In genomic region chr5:135533431-135533830, GRCm38 (mm10) we compare ENCODE assay signal across 11 mouse cellular contexts. TPM values are rescaled to one million over a fixed set of nuclear protein-coding genes. Genes with fewer than 3 reads are reported as not detected.
DNase-seq lines count a peak whose midpoint lies in the region; ATAC-seq and TF ChIP-seq lines count a peak whose summit lies in the region.
"Had no signal": no experiment of that assay in that cellular context is flagged by ENCODE, and none has a peak within 500 bp of the region (broad histone marks: within the 10 kb centered on the region; RNA-seq: fewer than 3 reads in every experiment).

No protein-coding gene starts in this region.

- no peaks in the 10 kb centered on the region for H3K9me3 ChIP-seq in intestine, embryonic 16.5 days (ENCODE audit: control insufficient read depth, low read length)
- no peaks in the 10 kb centered on the region for H3K9me3 ChIP-seq in intestine, postnatal 0 days (ENCODE audit: control insufficient read depth)

- no peak overlapping the region for H3K4me2 ChIP-seq in intestine, embryonic 16.5 days (ENCODE audit: low read depth, low read length)
- no peak overlapping the region for H3K4me2 ChIP-seq in intestine, postnatal 0 days (replicated peaks; ENCODE audit: low read depth)

- TF ChIP-seq CTCF in intestine, postnatal 0 days (IDR thresholded peaks at IDR 0.05; ENCODE audit: low read depth), result no peak
- TF ChIP-seq CTCF in olfactory bulb, adult 2 months (IDR thresholded peaks at IDR 0.05; ENCODE audit: insufficient read depth, low read depth, low read length), result no peak
- TF ChIP-seq CTCF in thymus, adult 2 months (IDR thresholded peaks at IDR 0.05; ENCODE audit: borderline replicate concordance, control insufficient read depth, extremely low read depth, insufficient read depth, low read length, poor library complexity), result no peak

- no peak for ATAC-seq in intestine, embryonic 16.5 days
- no peak for ATAC-seq in intestine, postnatal 0 days

- no peaks in the 10 kb centered on the region for H3K27me3 ChIP-seq in intestine, embryonic 16.5 days (replicated peaks; ENCODE audit: control insufficient read depth, insufficient read depth, low read length)
- no peaks in the 10 kb centered on the region for H3K27me3 ChIP-seq in intestine, postnatal 0 days (replicated peaks; ENCODE audit: control insufficient read depth, insufficient read depth, low read length)
- no peaks in the 10 kb centered on the region for H3K27me3 ChIP-seq in thymus, adult 2 months (ENCODE audit: control insufficient read depth, insufficient read depth, low read length)
- H3K27me3 ChIP-seq: CH12.LX had no signal

- 0 out of 2 replicates have a peak, but pooled peaks cover 2% of the 10 kb centered on the region for H3K4me1 ChIP-seq in intestine, embryonic 16.5 days (ENCODE audit: control insufficient read depth, insufficient read depth, low read length)
- no peaks in the 10 kb centered on the region for H3K4me1 ChIP-seq in intestine, postnatal 0 days (replicated peaks; ENCODE audit: control insufficient read depth, insufficient read depth, low read length)
- no peaks in the 10 kb centered on the region for H3K4me1 ChIP-seq in olfactory bulb, adult 2 months (ENCODE audit: control insufficient read depth, insufficient read depth, low read length)
- H3K4me1 ChIP-seq in thymus, adult 2 months (replicated peaks; ENCODE audit: control insufficient read depth, insufficient read depth, low read length), result peaks cover 8% of the 10 kb centered on the region

- H3K9ac ChIP-seq in intestine, embryonic 16.5 days (ENCODE audit: low read depth, low read length), result no peak overlapping the region
- H3K9ac ChIP-seq in intestine, postnatal 0 days (ENCODE audit: low read depth, low read length), result no peak overlapping the region

- no peaks in the 10 kb centered on the region for H3K36me3 ChIP-seq in intestine, embryonic 16.5 days (ENCODE audit: control insufficient read depth, insufficient read depth, low read length)
- H3K36me3 ChIP-seq in intestine, postnatal 0 days (ENCODE audit: control insufficient read depth, insufficient read depth), result no peaks in the 10 kb centered on the region
- no peaks in the 10 kb centered on the region for H3K36me3 ChIP-seq in thymus, adult 2 months (ENCODE audit: control insufficient read depth, insufficient read depth, low read length)

- peak overlapping the region; percentile 1; the same call in 1 of the 2 replicates for H3K27ac ChIP-seq in intestine, embryonic 16.5 days (ENCODE audit: low read length)
- H3K27ac ChIP-seq in intestine, postnatal 0 days (ENCODE audit: low read depth, low read length), result no peak overlapping the region
- peak overlapping the region; percentile 21; the same call in 1 of the 2 replicates for H3K27ac ChIP-seq in olfactory bulb, adult 2 months (ENCODE audit: insufficient read depth, low read depth, low read length)
- no peak overlapping the region for H3K27ac ChIP-seq in thymus, adult 2 months (ENCODE audit: control insufficient read depth, insufficient read depth, low read length)

- H3K4me3 ChIP-seq in intestine, embryonic 16.5 days (ENCODE audit: low read length), result no peak overlapping the region
- H3K4me3 ChIP-seq in intestine, postnatal 0 days (ENCODE audit: low read depth, low read length), result no peak overlapping the region
- no peak overlapping the region for H3K4me3 ChIP-seq in olfactory bulb, adult 2 months (ENCODE audit: insufficient read depth, low read depth, low read length)
- H3K4me3 ChIP-seq in thymus, adult 2 months (ENCODE audit: control insufficient read depth, insufficient read depth, low read length), result no peak overlapping the region

- TF ChIP-seq POLR2A in olfactory bulb, adult 2 months (IDR thresholded peaks at IDR 0.05; ENCODE audit: insufficient read depth, low read depth, low read length), result no peak
- no peak for TF ChIP-seq POLR2A in thymus, adult 2 months (IDR thresholded peaks at IDR 0.05; ENCODE audit: control insufficient read depth, extremely low read depth, insufficient read depth, low read length, poor library complexity)

- 62% methylated on average over 10 of the region's 10 CpGs for WGBS in intestine, embryonic 16.5 days
- WGBS in intestine, postnatal 0 days, result 57% methylated on average over 10 of the region's 10 CpGs
- WGBS in olfactory bulb, adult 2 months, result 73% methylated on average over 10 of the region's 10 CpGs
- WGBS in thymus, adult 2 months, result 91% methylated on average over 10 of the region's 10 CpGs

- peak; percentile 80 for DNase-seq in gastrocnemius, adult 18-20 months (ENCODE audit: low spot score)
- peak; percentile 62 to 75 for DNase-seq in kidney, adult 8-10 months
- no peak for DNase-seq in thymus, adult 2 months
- no peak for DNase-seq in layer of hippocampus, adult 9-11 months
- no peak for DNase-seq in left cerebral cortex, adult 18-20 months (ENCODE audit: low spot score in 2 of 2)

RNA-seq across cellular contexts. Expression of gene Hip1, which starts 11.5 kb away (rescaled TPM):
- polyA plus RNA-seq in intestine, embryonic 16.5 days (2015; fragmentation: Nextera tagmentation; extraction: Ambion mirVana), result 15.0 and 15.3 TPM in 2 replicates
- 5.9 and 6.4 TPM in 2 replicates for polyA plus RNA-seq in intestine, postnatal 0 days (2015; fragmentation: Nextera tagmentation; extraction: Ambion mirVana)
- 10 to 100 TPM; 17.3 TPM for total RNA-seq in gastrocnemius, adult 18-20 months (2021)
- 69.9 TPM in 1 of 2 replicates, not detected in the other for polyA plus RNA-seq in olfactory bulb, adult 2 months (2012; ENCODE audit: insufficient read depth, insufficient read length, low replicate concordance, missing spikeins)
- 9.9 and 11.8 TPM in 2 replicates for polyA plus RNA-seq in thymus, adult 2 months (2012; rRNA removed)
- total RNA-seq in left cerebral cortex, adult 18-20 months (2021), result 10 to 100 TPM; 38.6 to 45.8 TPM

RNA-seq across cellular contexts. Expression of gene Ccl26, which starts 29.9 kb away (rescaled TPM):
- polyA plus RNA-seq in intestine, embryonic 16.5 days (2015; fragmentation: Nextera tagmentation; extraction: Ambion mirVana), result not detected in 2 replicates
- polyA plus RNA-seq in intestine, postnatal 0 days (2015; fragmentation: Nextera tagmentation; extraction: Ambion mirVana), result not detected in 2 replicates
- not detected for total RNA-seq in gastrocnemius, adult 18-20 months (2021)
- not detected in 2 replicates for polyA plus RNA-seq in olfactory bulb, adult 2 months (2012; ENCODE audit: insufficient read depth, insufficient read length, low replicate concordance, missing spikeins)
- not detected in 2 replicates for polyA plus RNA-seq in thymus, adult 2 months (2012; rRNA removed)
- total RNA-seq in left cerebral cortex, adult 18-20 months (2021), result not detected
- total RNA-seq: CH12.LX had no signal
- polyA plus RNA-seq: limb, embryonic 11.5 days; spleen, adult 2 months had no signal

RNA-seq across cellular contexts. Expression of gene Ccl24, which starts 39.4 kb away (rescaled TPM):
- 34.3 and 34.5 TPM in 2 replicates for polyA plus RNA-seq in intestine, embryonic 16.5 days (2015; fragmentation: Nextera tagmentation; extraction: Ambion mirVana)
- polyA plus RNA-seq in intestine, postnatal 0 days (2015; fragmentation: Nextera tagmentation; extraction: Ambion mirVana), result 52.0 and 58.3 TPM in 2 replicates
- 1 to 10 TPM in 1 of 2 experiments, under 1 TPM in 1; 0.32 to 1.4 TPM for total RNA-seq in gastrocnemius, adult 18-20 months (2021)
- polyA plus RNA-seq in olfactory bulb, adult 2 months (2012; ENCODE audit: insufficient read depth, insufficient read length, low replicate concordance, missing spikeins), result not detected in 2 replicates
- 3.0 and 3.1 TPM in 2 replicates for polyA plus RNA-seq in thymus, adult 2 months (2012; rRNA removed)
- under 1 TPM in 1 of 2 experiments, not detected in 1; 0.42 TPM for total RNA-seq in left cerebral cortex, adult 18-20 months (2021)
- total RNA-seq: CH12.LX had no signal

Comparison
In these comparisons a context has a peak if more than half of its experiments do, and no peak if none do; other contexts are left out.
1. H3K27ac ChIP-seq: peak in intestine, embryonic 16.5 days (single experiment) and olfactory bulb, adult 2 months (single experiment); none in intestine, postnatal 0 days (single experiment) and thymus, adult 2 months (single experiment).
2. DNase-seq: peak in gastrocnemius, adult 18-20 months (single experiment) and kidney, adult 8-10 months (2 of 2); none in thymus, adult 2 months (single experiment), layer of hippocampus, adult 9-11 months (single experiment) and left cerebral cortex, adult 18-20 months (0 of 2).